Mouse (Mus musculus): ENCODE measurements at regions not wholly inside any gene's neighbourhood (a gene's known extent, or its start where the extent isn't known, plus 50 kb on each side); places are given as distances from the start of the nearest gene placed in this dataset.

DNA sequence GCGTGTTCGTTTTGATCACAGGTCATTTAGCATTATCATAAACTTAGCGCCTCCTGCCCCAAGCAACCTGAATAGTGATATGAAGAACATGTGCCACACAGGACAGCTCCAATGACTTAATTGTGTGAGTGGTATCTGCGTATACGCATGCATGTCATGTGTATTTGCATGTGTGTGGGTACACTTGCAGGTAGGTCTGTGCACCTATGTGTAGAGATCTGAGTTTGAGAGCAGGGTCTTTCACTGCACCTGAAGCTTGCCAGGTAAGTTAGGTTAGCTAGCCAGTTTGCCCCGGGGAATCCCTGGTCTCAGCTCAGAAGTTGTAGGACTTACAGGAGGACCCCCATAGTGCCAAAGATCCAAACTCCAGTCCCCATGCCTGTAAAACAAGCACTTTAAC lies 424.7 kb downstream of the Nr2f2 start:
- TF ChIP-seq GATA1 (IDR thresholded peaks at IDR 0.05; ENCODE audit: low read length) (no peak), TAL1 (IDR thresholded peaks at IDR 0.05; ENCODE audit: low read length) (no peak)

Data from erythroblast, embryonic 14.5 days (primary cell).